Mouse (Mus musculus): Measurements from ENCODE around the gene Ddx43.

DNA sequence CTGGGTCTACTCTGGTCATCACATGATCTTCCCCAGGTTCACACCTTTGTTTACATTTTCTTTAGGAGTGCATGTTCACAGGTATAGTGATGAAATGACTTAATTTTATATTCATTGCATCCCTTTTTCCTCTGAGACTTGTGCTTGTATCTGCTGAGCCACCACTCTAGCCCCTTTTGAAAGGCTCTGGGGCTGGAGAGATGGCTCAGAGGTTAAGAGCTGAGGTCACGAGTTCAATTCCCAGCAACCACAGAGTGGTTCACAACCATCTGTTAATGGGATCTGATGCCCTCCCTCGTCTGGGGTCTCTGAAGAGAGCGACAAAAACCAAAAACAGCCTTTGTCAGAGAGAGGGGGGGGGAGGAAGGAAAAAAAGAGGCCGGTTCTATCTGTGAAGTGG, 20.1 kb upstream of the Ddx43 start:
- TF ChIP-seq CTCF (IDR thresholded peaks at IDR 0.05; ENCODE audit: extremely low read depth, insufficient read length, insufficient replicate concordance, low read depth, low read length) (no peak), POLR2A (IDR thresholded peaks at IDR 0.05; ENCODE audit: low read depth, low read length) (no peak)
